Mouse (Mus musculus): Measurements from ENCODE around the gene Tgfbr3. TPM values are rescaled to one million over a fixed set of nuclear protein-coding genes. Genes with fewer than 3 reads are reported as not detected.

Gene Tgfbr3
- polyA plus RNA-seq, 1 experiment from 2014 or later: 17.5 TPM

DNA sequence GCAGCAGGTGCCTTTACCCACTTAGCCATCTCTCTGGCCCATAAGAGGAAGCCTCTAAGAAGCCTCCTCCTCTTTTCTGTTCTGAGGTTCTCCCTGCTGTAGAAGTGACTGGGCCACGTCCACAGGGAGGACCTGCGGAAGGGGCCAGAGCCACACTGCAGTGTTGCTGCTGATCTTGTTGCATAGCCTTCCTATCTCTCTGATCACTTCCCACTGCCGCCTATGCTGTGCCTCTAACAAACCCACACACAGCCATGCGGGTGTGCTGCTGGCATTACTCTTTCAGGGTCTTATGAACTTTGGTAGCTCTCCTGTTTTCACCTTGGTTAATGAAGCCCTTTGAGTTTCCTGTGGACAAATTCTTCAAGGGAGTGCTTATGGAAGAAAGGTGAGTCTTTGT lies 144.3 kb downstream of the Tgfbr3 start:
- Histone ChIP-seq H3K36me3 (peaks cover 12% of the 10 kb centered on the region), H3K4me1 (replicated peaks) (peaks cover 28% of the 10 kb centered on the region), H3K9me3 (no peaks in the 10 kb centered on the region), H3K4me2 (no peak overlapping the region), H3K27ac (no peak overlapping the region), H3K4me3 (replicated peaks) (no peak overlapping the region), H3K27me3 (no peaks in the 10 kb centered on the region), H3K9ac (replicated peaks) (no peak overlapping the region)
- ATAC-seq (ENCODE audit: insufficient number of reproducible peaks, insufficient read depth, low FRiP score, low TSS enrichment, low read depth): no peak
- 85% methylated on average over 4 of the region's 4 CpGs for WGBS

- Histone ChIP-seq H3K27me3 (no peaks in the 10 kb centered on the region), H3K9me3 (no peaks in the 10 kb centered on the region), H3K9ac (replicated peaks) (no peak overlapping the region), H3K4me1 (replicated peaks) (peaks cover 20% of the 10 kb centered on the region), H3K4me2 (no peak overlapping the region), H3K36me3 (peaks cover 19% of the 10 kb centered on the region), H3K4me3 (replicated peaks) (no peak overlapping the region), H3K27ac (no peak overlapping the region)
- no peak for ATAC-seq (ENCODE audit: insufficient number of reproducible peaks, insufficient read depth, low FRiP score, low TSS enrichment, low read depth)
- WGBS: 59% methylated on average over 9 of the region's 9 CpGs
Observed at GRCm38 (mm10) chr5:107144263-107144843, 145.1 kb downstream of the Tgfbr3 start.

- Histone ChIP-seq H3K4me2 (no peak overlapping the region), H3K4me3 (replicated peaks) (no peak overlapping the region), H3K27ac (no peak overlapping the region), H3K9ac (replicated peaks) (no peak overlapping the region), H3K27me3 (no peaks in the 10 kb centered on the region), H3K4me1 (replicated peaks) (peaks cover 19% of the 10 kb centered on the region), H3K9me3 (no peaks in the 10 kb centered on the region), H3K36me3 (peaks cover 29% of the 10 kb centered on the region)
- 82% methylated on average over 5 of the region's 5 CpGs for WGBS
- ATAC-seq (ENCODE audit: insufficient number of reproducible peaks, insufficient read depth, low FRiP score, low TSS enrichment, low read depth): no peak
Observed at GRCm38 (mm10) chr5:107143406-107143805, 146.0 kb downstream of the Tgfbr3 start.

DNA sequence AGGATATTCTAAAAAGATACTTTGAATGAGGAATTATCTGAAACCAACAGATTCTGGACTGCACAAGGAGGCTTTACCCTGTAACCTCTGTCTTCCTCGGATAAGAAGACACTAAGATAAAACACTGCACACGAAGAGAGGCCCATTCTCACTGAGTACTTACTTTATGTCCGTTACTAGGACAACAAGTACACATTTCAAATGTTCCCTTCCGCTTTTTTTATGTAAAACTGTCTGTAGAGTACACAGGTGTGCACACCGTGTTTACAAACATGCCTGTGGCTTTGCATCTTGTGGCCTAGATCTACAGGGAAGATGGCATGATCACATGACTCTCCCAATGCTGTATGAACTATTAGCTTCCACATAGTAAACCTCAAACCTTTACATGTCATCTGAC lies 146.6 kb downstream of the Tgfbr3 start:
- Histone ChIP-seq H3K4me3 (replicated peaks) (no peak overlapping the region), H3K9ac (replicated peaks) (no peak overlapping the region), H3K9me3 (no peaks in the 10 kb centered on the region), H3K27me3 (no peaks in the 10 kb centered on the region), H3K36me3 (peaks cover 32% of the 10 kb centered on the region), H3K4me2 (no peak overlapping the region), H3K4me1 (replicated peaks) (peaks cover 13% of the 10 kb centered on the region), H3K27ac (no peak overlapping the region)
- WGBS: 92% methylated on average over 5 of the region's 5 CpGs
- no peak for ATAC-seq (ENCODE audit: insufficient number of reproducible peaks, insufficient read depth, low FRiP score, low TSS enrichment, low read depth)

GRCm38 (mm10) chr5:107141375-107141774 lies 148.1 kb downstream of the Tgfbr3 start:
- no peaks in the 10 kb centered on the region for H3K27me3 ChIP-seq
- 0 out of 2 replicates have a peak, but pooled peaks cover 8% of the 10 kb centered on the region for H3K4me1 ChIP-seq (replicated peaks)
- no peak overlapping the region for H3K4me3 ChIP-seq (replicated peaks)
- H3K27ac ChIP-seq: no peak overlapping the region
- no peak overlapping the region for H3K4me2 ChIP-seq
- no peak for ATAC-seq (ENCODE audit: insufficient number of reproducible peaks, insufficient read depth, low FRiP score, low TSS enrichment, low read depth)
- H3K9me3 ChIP-seq: no peaks in the 10 kb centered on the region
- 89% methylated on average over 5 of the region's 5 CpGs for WGBS
- peaks cover 42% of the 10 kb centered on the region for H3K36me3 ChIP-seq
- H3K9ac ChIP-seq (replicated peaks): no peak overlapping the region

DNA sequence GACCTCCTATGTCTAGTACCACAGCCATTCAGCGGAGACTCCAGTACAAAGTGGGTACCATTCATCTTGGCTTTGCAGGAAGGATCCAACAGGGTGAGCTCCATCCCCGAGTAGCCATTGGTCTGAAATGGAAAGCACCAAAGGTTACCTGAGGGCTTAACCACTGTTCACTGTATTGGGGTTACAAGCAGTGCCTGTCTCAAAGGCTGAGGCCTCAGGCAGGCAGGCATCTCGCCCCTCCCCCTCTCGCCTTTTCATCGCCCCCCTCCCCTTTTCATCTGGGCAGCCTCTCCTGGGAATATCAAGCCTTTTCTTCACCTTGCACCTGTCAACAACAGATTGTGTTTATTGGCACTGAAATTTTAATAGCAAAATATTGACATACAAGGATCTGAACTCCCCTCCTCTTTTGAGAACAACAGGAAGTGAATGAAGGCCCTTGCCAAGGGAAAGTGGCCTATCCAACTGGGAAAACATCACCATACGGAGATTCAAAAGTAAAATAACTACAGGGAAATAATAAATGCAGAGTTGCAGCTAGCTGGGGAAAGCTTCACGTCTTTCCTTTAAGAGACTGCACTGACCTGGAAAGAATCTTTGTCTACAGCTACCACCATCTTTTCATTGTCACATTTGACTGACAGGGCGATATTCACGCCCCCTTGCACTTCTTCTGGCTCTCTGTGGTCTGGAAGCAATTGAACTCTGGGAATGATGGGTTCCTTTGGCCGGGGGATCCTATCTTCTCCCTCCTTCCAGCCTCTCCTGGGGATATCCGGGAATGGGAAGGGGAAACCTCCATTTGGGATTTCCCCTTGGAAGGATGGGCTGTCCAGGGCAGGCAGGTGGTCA lies 149.4 kb downstream of the Tgfbr3 start:
- no peak for ATAC-seq (ENCODE audit: insufficient number of reproducible peaks, insufficient read depth, low FRiP score, low TSS enrichment, low read depth)
- 0 out of 2 replicates have a peak, but pooled peaks cover 8% of the 10 kb centered on the region for H3K4me1 ChIP-seq (replicated peaks)
- peaks cover 53% of the 10 kb centered on the region for H3K36me3 ChIP-seq
- no peaks in the 10 kb centered on the region for H3K9me3 ChIP-seq
- H3K4me2 ChIP-seq: no peak overlapping the region
- no peak overlapping the region for H3K9ac ChIP-seq (replicated peaks)
- WGBS: 78% methylated on average over 11 of the region's 11 CpGs
- H3K27me3 ChIP-seq: no peaks in the 10 kb centered on the region
- H3K27ac ChIP-seq: no peak overlapping the region
- no peak overlapping the region for H3K4me3 ChIP-seq (replicated peaks)

GRCm38 (mm10) chr5:107133336-107133735 lies 156.1 kb downstream of the Tgfbr3 start:
- no peak overlapping the region for H3K27ac ChIP-seq
- no peak overlapping the region for H3K4me2 ChIP-seq
- no peak overlapping the region for H3K9ac ChIP-seq (replicated peaks)
- no peak for ATAC-seq (ENCODE audit: insufficient number of reproducible peaks, insufficient read depth, low FRiP score, low TSS enrichment, low read depth)
- no peaks in the 10 kb centered on the region for H3K9me3 ChIP-seq
- no peak overlapping the region for H3K4me3 ChIP-seq (replicated peaks)
- 89% methylated on average over 2 of the region's 2 CpGs for WGBS
- H3K27me3 ChIP-seq: no peaks in the 10 kb centered on the region
- H3K4me1 ChIP-seq (replicated peaks): peaks cover 9% of the 10 kb centered on the region; the same call in 1 of the 2 replicates
- H3K36me3 ChIP-seq: peaks cover 74% of the 10 kb centered on the region

GRCm38 (mm10) chr5:107132231-107132630 lies 157.2 kb downstream of the Tgfbr3 start:
- no peak overlapping the region for H3K9ac ChIP-seq (replicated peaks)
- no peak overlapping the region for H3K4me3 ChIP-seq (replicated peaks)
- H3K9me3 ChIP-seq: no peaks in the 10 kb centered on the region
- 82% methylated on average over 8 of the region's 8 CpGs for WGBS
- ATAC-seq (ENCODE audit: insufficient number of reproducible peaks, insufficient read depth, low FRiP score, low TSS enrichment, low read depth): no peak
- H3K4me2 ChIP-seq: no peak overlapping the region
- H3K36me3 ChIP-seq: peaks cover 67% of the 10 kb centered on the region
- H3K4me1 ChIP-seq (replicated peaks): peaks cover 14% of the 10 kb centered on the region
- H3K27ac ChIP-seq: no peak overlapping the region
- H3K27me3 ChIP-seq: no peaks in the 10 kb centered on the region

GRCm38 (mm10) chr5:107129304-107129703 lies 160.1 kb downstream of the Tgfbr3 start:
- WGBS: 41% methylated on average over 5 of the region's 5 CpGs
- ATAC-seq (ENCODE audit: insufficient number of reproducible peaks, insufficient read depth, low FRiP score, low TSS enrichment, low read depth): no peak; the same call in 1 of the 2 replicates
- H3K9ac ChIP-seq (replicated peaks): no peak overlapping the region

GRCm38 (mm10) chr5:107126561-107126960 lies 162.9 kb downstream of the Tgfbr3 start:
- H3K4me2 ChIP-seq: no peak overlapping the region
- ATAC-seq (ENCODE audit: insufficient number of reproducible peaks, insufficient read depth, low FRiP score, low TSS enrichment, low read depth): no peak
- H3K4me3 ChIP-seq (replicated peaks): no peak overlapping the region
- no peaks in the 10 kb centered on the region for H3K27me3 ChIP-seq
- no peak overlapping the region for H3K9ac ChIP-seq (replicated peaks)
- peaks cover 22% of the 10 kb centered on the region for H3K36me3 ChIP-seq
- H3K4me1 ChIP-seq (replicated peaks): peaks cover 51% of the 10 kb centered on the region
- no peaks in the 10 kb centered on the region for H3K9me3 ChIP-seq
- WGBS: 60% methylated on average over 7 of the region's 7 CpGs
- no peak overlapping the region for H3K27ac ChIP-seq

More at GRCm38 (mm10) chr5:107129304-107129703, 160.1 kb downstream of the Tgfbr3 start:
- Histone ChIP-seq H3K36me3 (peaks cover 41% of the 10 kb centered on the region), H3K9me3 (no peaks in the 10 kb centered on the region), H3K27me3 (no peaks in the 10 kb centered on the region), H3K4me3 (replicated peaks) (no peak overlapping the region), H3K4me1 (replicated peaks) (peaks cover 26% of the 10 kb centered on the region), H3K4me2 (no peak overlapping the region), H3K27ac (no peak overlapping the region)

- no peak for ATAC-seq (ENCODE audit: insufficient number of reproducible peaks, insufficient read depth, low FRiP score, low TSS enrichment, low read depth)
- WGBS: 75% methylated on average over 6 of the region's 6 CpGs
- H3K9me3 ChIP-seq: no peaks in the 10 kb centered on the region
- H3K36me3 ChIP-seq: peaks cover 13% of the 10 kb centered on the region
- H3K4me1 ChIP-seq (replicated peaks): peaks cover 54% of the 10 kb centered on the region
- peak overlapping the region; percentile 41; the same call in 1 of the 2 replicates for H3K27ac ChIP-seq
- H3K27me3 ChIP-seq: no peaks in the 10 kb centered on the region
- H3K9ac ChIP-seq (replicated peaks): no peak overlapping the region
- no peak overlapping the region for H3K4me2 ChIP-seq
- H3K4me3 ChIP-seq (replicated peaks): no peak overlapping the region
Observed at GRCm38 (mm10) chr5:107125131-107125530, 164.3 kb downstream of the Tgfbr3 start.
